Mouse (Mus musculus) forebrain, embryonic 13.5 days (tissue): ENCODE measurements around the gene Ugt1a7c. TPM values are rescaled to one million over a fixed set of nuclear protein-coding genes. Genes with fewer than 3 reads are reported as not detected.
"Not testable (repeated sequence)": the region's sequence is repeated elsewhere in the genome, so short reads cannot be mapped to it uniquely, and the experiment has no call there.

Experiments used
- ATAC-seq: fragments of 200-750 bp; cut with Nextera tagmentation; 2 replicates; pipeline ENCODE4 v1.8.0; 2017
- H3K27ac ChIP-seq: fragments of 300-500 bp; sonication (generic); 2 replicates; pipeline ENCODE4 v1.5.1; 2015; ENCODE audit warnings: inconsistent platforms, mild to moderate bottlenecking, moderate library complexity
- H3K27me3 ChIP-seq: fragments of 300-500 bp; sonication (generic); 2 replicates; pipeline ENCODE4 v1.6.1; 2015; ENCODE audit warnings: mild to moderate bottlenecking, inconsistent platforms
- H3K36me3 ChIP-seq: fragments of 300-500 bp; sonication (generic); 2 replicates; pipeline ENCODE4 v1.6.1; 2015; ENCODE audit warnings: mild to moderate bottlenecking, inconsistent platforms; ENCODE audit not compliant: poor library complexity, severe bottlenecking
- H3K4me1 ChIP-seq: fragments of 300-500 bp; sonication (generic); 2 replicates; pipeline ENCODE4 v1.6.1; 2015; ENCODE audit warnings: inconsistent platforms
- H3K4me2 ChIP-seq: fragments of 300-500 bp; sonication (generic); 2 replicates; pipeline ENCODE4 v1.6.1; 2015; ENCODE audit warnings: inconsistent platforms, mild to moderate bottlenecking, moderate library complexity
- H3K4me3 ChIP-seq: fragments of 300-500 bp; sonication (generic); 2 replicates; pipeline ENCODE4 v1.5.1; 2015; ENCODE audit warnings: mild to moderate bottlenecking, inconsistent platforms
- H3K9ac ChIP-seq: fragments of 300-500 bp; sonication (generic); 2 replicates; pipeline ENCODE4 v1.6.1; 2015; ENCODE audit warnings: mild to moderate bottlenecking, inconsistent platforms
- H3K9me3 ChIP-seq: fragments of 300-500 bp; sonication (generic); replicated peaks from 2 replicates; pipeline ENCODE4 v1.6.1; 2016; ENCODE audit warnings: inconsistent platforms
- WGBS: fragments of 180-500 bp; shearing (Covaris S2); methylation state at CpG from one replicate; pipeline ENCODE4 v1.1.7; 2015; 5-methylcytosine and 5-hydroxymethylcytosine counted together
- polyA plus RNA-seq: library from polyadenylated mRNA; unstranded; fragments of >200 nt; fragmentation: Nextera tagmentation; extraction: Ambion mirVana; gene quantifications from 2 replicates; pipeline ENCODE4 v1.2.1, GENCODE M21; 2015

Gene Ugt1a7c
- polyA plus RNA-seq, 1 experiment from 2014 or later, result 0.53 TPM

- not testable (repeated sequence) for H3K27ac ChIP-seq, H3K27me3 ChIP-seq, H3K9ac ChIP-seq, H3K4me1 ChIP-seq, H3K4me2 ChIP-seq, ATAC-seq, H3K4me3 ChIP-seq, H3K36me3 ChIP-seq, H3K9me3 ChIP-seq
- 88% methylated on average over 2 of the region's 2 CpGs for WGBS
Observed at GRCm38 (mm10) chr1:88129091-88129490, 34.2 kb downstream of the Ugt1a7c start.

GRCm38 (mm10) chr1:88130223-88130622, 35.4 kb downstream of the Ugt1a7c start:
- 90% methylated on average over 1 of the region's 1 CpGs for WGBS
- not testable (repeated sequence) for H3K36me3 ChIP-seq, H3K9ac ChIP-seq, ATAC-seq, H3K27me3 ChIP-seq, H3K4me2 ChIP-seq, H3K4me3 ChIP-seq, H3K9me3 ChIP-seq, H3K27ac ChIP-seq
- peaks cover 11% of the 10 kb centered on the region for H3K4me1 ChIP-seq

- no peaks in the 10 kb centered on the region for H3K9me3 ChIP-seq
- H3K4me3 ChIP-seq, result no peak overlapping the region
- H3K36me3 ChIP-seq, result no peaks in the 10 kb centered on the region
- 0 out of 2 replicates have a peak, but pooled peaks have one; percentile 16 for ATAC-seq
- peak overlapping the region; percentile 31; the same call in 1 of the 2 replicates for H3K27ac ChIP-seq
- no peak overlapping the region for H3K4me2 ChIP-seq
- no peaks in the 10 kb centered on the region for H3K27me3 ChIP-seq
- WGBS, result 33% methylated on average over 3 of the region's 3 CpGs
- H3K4me1 ChIP-seq, result peaks cover 11% of the 10 kb centered on the region
- no peak overlapping the region for H3K9ac ChIP-seq
Observed at GRCm38 (mm10) chr1:88133908-88134456, 39.1 kb downstream of the Ugt1a7c start.

- not testable (repeated sequence) for H3K27me3 ChIP-seq, H3K36me3 ChIP-seq, H3K4me3 ChIP-seq, H3K9ac ChIP-seq, H3K9me3 ChIP-seq, H3K4me2 ChIP-seq
- peak; percentile 68 for ATAC-seq
- WGBS, result 43% methylated on average over 5 of the region's 5 CpGs
- Histone ChIP-seq H3K4me1 (peaks cover 11% of the 10 kb centered on the region), H3K27ac (peak within 1 kb of the TSS; percentile 31; the same call in 1 of the 2 replicates)
Observed at GRCm38 (mm10) chr1:88134457-88135011, 39.7 kb downstream of the Ugt1a7c start, which contains the start of gene Ugt1a6a. Gene Ugt1a6a (plus strand): TSS chr1:88134809.

GRCm38 (mm10) chr1:88135229-88135904, 40.5 kb downstream of the Ugt1a7c start:
- H3K4me2 ChIP-seq, H3K9me3 ChIP-seq, H3K36me3 ChIP-seq, H3K27ac ChIP-seq, H3K9ac ChIP-seq, ATAC-seq, H3K4me3 ChIP-seq, H3K27me3 ChIP-seq: not testable (repeated sequence)
- H3K4me1 ChIP-seq, result peaks cover 11% of the 10 kb centered on the region
- WGBS, result 82% methylated on average over 5 of the region's 6 CpGs

GRCm38 (mm10) chr1:88136646-88137045, 41.8 kb downstream of the Ugt1a7c start:
- Histone ChIP-seq H3K4me3 (no peak overlapping the region), H3K9ac (no peak overlapping the region), H3K4me1 (peaks cover 11% of the 10 kb centered on the region), H3K36me3 (no peaks in the 10 kb centered on the region), H3K9me3 (no peaks in the 10 kb centered on the region), H3K27me3 (no peaks in the 10 kb centered on the region), H3K27ac (no peak overlapping the region), H3K4me2 (no peak overlapping the region)
- ATAC-seq, result no peak
- 76% methylated on average over 2 of the region's 2 CpGs for WGBS

- no peak for ATAC-seq
- Histone ChIP-seq H3K4me1 (peaks cover 11% of the 10 kb centered on the region), H3K36me3 (no peaks in the 10 kb centered on the region), H3K9ac (no peak overlapping the region), H3K9me3 (no peaks in the 10 kb centered on the region), H3K4me2 (no peak overlapping the region), H3K4me3 (no peak overlapping the region), H3K27ac (no peak overlapping the region), H3K27me3 (no peaks in the 10 kb centered on the region)
- 86% methylated on average over 3 of the region's 3 CpGs for WGBS
Observed at GRCm38 (mm10) chr1:88137264-88137663, 42.4 kb downstream of the Ugt1a7c start.

GRCm38 (mm10) chr1:88138145-88138544, 43.3 kb downstream of the Ugt1a7c start:
- Histone ChIP-seq H3K27me3 (no peaks in the 10 kb centered on the region), H3K27ac (no peak overlapping the region), H3K4me2 (no peak overlapping the region), H3K4me1 (peaks cover 11% of the 10 kb centered on the region), H3K36me3 (no peaks in the 10 kb centered on the region), H3K9ac (no peak overlapping the region), H3K4me3 (no peak overlapping the region), H3K9me3 (no peaks in the 10 kb centered on the region)
- ATAC-seq, result no peak
- 93% methylated on average over 1 of the region's 1 CpGs for WGBS

GRCm38 (mm10) chr1:88140492-88140891, 45.6 kb downstream of the Ugt1a7c start:
- H3K4me3 ChIP-seq, ATAC-seq, H3K27ac ChIP-seq, H3K27me3 ChIP-seq, H3K9me3 ChIP-seq, H3K4me1 ChIP-seq, H3K9ac ChIP-seq, H3K4me2 ChIP-seq, H3K36me3 ChIP-seq: not testable (repeated sequence)
- whole genome bisulfite sequencing, result 72% methylated on average over 1 of the region's 1 CpGs

- not testable (repeated sequence) for H3K9me3 ChIP-seq, H3K9ac ChIP-seq, H3K27ac ChIP-seq, H3K27me3 ChIP-seq, H3K4me1 ChIP-seq, H3K36me3 ChIP-seq, H3K4me3 ChIP-seq, H3K4me2 ChIP-seq
- WGBS, result 3% methylated on average over 5 of the region's 5 CpGs
- peak; percentile 33; the same call in 1 of the 2 replicates for ATAC-seq
Observed at GRCm38 (mm10) chr1:88143966-88144675, 49.3 kb downstream of the Ugt1a7c start.

GRCm38 (mm10) chr1:88145278-88145677, 50.4 kb downstream of the Ugt1a7c start:
- not testable (repeated sequence) for H3K4me1 ChIP-seq, H3K36me3 ChIP-seq, ATAC-seq, H3K27me3 ChIP-seq, H3K4me2 ChIP-seq, H3K27ac ChIP-seq, H3K9me3 ChIP-seq, H3K9ac ChIP-seq, H3K4me3 ChIP-seq
- 76% methylated on average over 2 of the region's 2 CpGs for WGBS

GRCm38 (mm10) chr1:88150133-88150532, 55.3 kb downstream of the Ugt1a7c start:
- H3K36me3 ChIP-seq, H3K9me3 ChIP-seq, ATAC-seq, H3K27ac ChIP-seq, H3K4me2 ChIP-seq, H3K9ac ChIP-seq, H3K27me3 ChIP-seq, H3K4me1 ChIP-seq, H3K4me3 ChIP-seq: not testable (repeated sequence)
- WGBS, result 74% methylated on average over 2 of the region's 2 CpGs
